ENCODE assay signal across 8 mouse cellular contexts in genomic region chr6:124465299-124465698, GRCm38 (mm10). TPM values are rescaled to one million over a fixed set of nuclear protein-coding genes. Genes with fewer than 3 reads are reported as not detected.
DNase-seq lines count a peak whose midpoint lies in the region; ATAC-seq and TF ChIP-seq lines count a peak whose summit lies in the region.

No protein-coding gene starts in this region.

- ATAC-seq in lung, embryonic 16.5 days (ENCODE audit: low read depth): no peak
- no peak for ATAC-seq in limb, embryonic 14.5 days (ENCODE audit: low FRiP score, low read depth)
- ATAC-seq in stomach, embryonic 15.5 days (ENCODE audit: insufficient read depth, low FRiP score, low read depth): no peak

- no peaks in the 10 kb centered on the region for H3K9me3 ChIP-seq in lung, embryonic 16.5 days (ENCODE audit: control insufficient read depth, low read length)
- no peaks in the 10 kb centered on the region for H3K9me3 ChIP-seq in limb, embryonic 14.5 days (ENCODE audit: control insufficient read depth, low read length)
- no peaks in the 10 kb centered on the region for H3K9me3 ChIP-seq in stomach, embryonic 15.5 days

- DNase-seq in cerebellum, adult 11-12 months: peak; percentile 42
- DNase-seq in cerebellum, postnatal 10 days: no peak
- DNase-seq in lung, postnatal 10 days: no peak
- DNase-seq in limb, embryonic 14.5 days (ENCODE audit: low spot score): no peak
- no peak for DNase-seq in left cerebral cortex, postnatal 4 days
- no peak for DNase-seq in layer of hippocampus, postnatal 10 days (ENCODE audit: low spot score in 2 of 2)

- TF ChIP-seq POLR2A in limb, embryonic 14.5 days (IDR thresholded peaks at IDR 0.05; ENCODE audit: borderline replicate concordance, extremely low read depth, insufficient read depth, insufficient read length): no peak

- intact Hi-C loops in left cerebral cortex, postnatal 4 days (cut with DNase I): no loop called here

- H3K4me3 ChIP-seq in lung, embryonic 16.5 days (ENCODE audit: low read length): peak overlapping the region; percentile 44
- H3K4me3 ChIP-seq in limb, embryonic 14.5 days (replicated peaks; ENCODE audit: low read length): peak overlapping the region; percentile 40
- peak overlapping the region; percentile 43; the same call in 1 of the 2 replicates for H3K4me3 ChIP-seq in stomach, embryonic 15.5 days (replicated peaks)

- no peak overlapping the region for H3K9ac ChIP-seq in lung, embryonic 16.5 days (ENCODE audit: low read length)
- peak overlapping the region; percentile 43 for H3K9ac ChIP-seq in limb, embryonic 14.5 days (ENCODE audit: low read depth, low read length, severe bottlenecking)
- H3K9ac ChIP-seq in stomach, embryonic 15.5 days: no peak overlapping the region; the same call in 1 of the 2 replicates

- peak overlapping the region; percentile 67 for H3K4me2 ChIP-seq in lung, embryonic 16.5 days (ENCODE audit: low read depth, low read length)
- peak overlapping the region; percentile 67 for H3K4me2 ChIP-seq in limb, embryonic 14.5 days (replicated peaks; ENCODE audit: low read depth, low read length, severe bottlenecking)
- H3K4me2 ChIP-seq in stomach, embryonic 15.5 days: peak overlapping the region; percentile 78

- no peaks in the 10 kb centered on the region for H3K4me1 ChIP-seq in lung, embryonic 16.5 days (replicated peaks; ENCODE audit: control insufficient read depth, insufficient read depth, low read length)
- H3K4me1 ChIP-seq in limb, embryonic 14.5 days (ENCODE audit: control insufficient read depth, insufficient read depth, low read length): no peaks in the 10 kb centered on the region
- H3K4me1 ChIP-seq in stomach, embryonic 15.5 days: 0 out of 2 replicates have a peak, but pooled peaks cover 2% of the 10 kb centered on the region

- H3K27me3 ChIP-seq in lung, embryonic 16.5 days (ENCODE audit: control insufficient read depth, insufficient read depth, low read depth, low read length): no peaks in the 10 kb centered on the region
- H3K27me3 ChIP-seq in limb, embryonic 14.5 days (ENCODE audit: control insufficient read depth, insufficient read depth, low read length): no peaks in the 10 kb centered on the region
- H3K27me3 ChIP-seq in stomach, embryonic 15.5 days (replicated peaks): no peaks in the 10 kb centered on the region

- 35% methylated on average over 6 of the region's 6 CpGs for WGBS in lung, embryonic 16.5 days
- WGBS in limb, embryonic 14.5 days: 31% methylated on average over 6 of the region's 6 CpGs
- WGBS in stomach, embryonic 15.5 days: 42% methylated on average over 6 of the region's 6 CpGs

- no peak overlapping the region for H3K27ac ChIP-seq in lung, embryonic 16.5 days (ENCODE audit: low read length)
- no peak overlapping the region for H3K27ac ChIP-seq in limb, embryonic 14.5 days (replicated peaks; ENCODE audit: low read depth, low read length)
- H3K27ac ChIP-seq in stomach, embryonic 15.5 days: no peak overlapping the region

- no peaks in the 10 kb centered on the region for H3K36me3 ChIP-seq in lung, embryonic 16.5 days (ENCODE audit: control insufficient read depth, insufficient read depth, low read length)
- H3K36me3 ChIP-seq in limb, embryonic 14.5 days (ENCODE audit: control insufficient read depth, insufficient read depth, low read length): no peaks in the 10 kb centered on the region
- H3K36me3 ChIP-seq in stomach, embryonic 15.5 days: no peaks in the 10 kb centered on the region

RNA-seq across cellular contexts. Expression of gene Clstn3, which starts 0.7 kb away (rescaled TPM):
- polyA plus RNA-seq in lung, embryonic 16.5 days (2015; fragmentation: Nextera tagmentation; extraction: Ambion mirVana): 2.0 and 2.3 TPM in 2 replicates
- 11.2 and 16.3 TPM in 2 replicates for polyA plus RNA-seq in limb, embryonic 14.5 days (2012; rRNA removed)
- 5.1 and 6.4 TPM in 2 replicates for polyA plus RNA-seq in limb, embryonic 14.5 days (2014; fragmentation: Nextera tagmentation; extraction: Ambion mirVana)
- polyA plus RNA-seq in stomach, embryonic 15.5 days (2015; fragmentation: Nextera tagmentation; extraction: Ambion mirVana): 6.8 TPM in 2 replicates
- total RNA-seq in left cerebral cortex, postnatal 4 days (2021): 100 to 1,000 TPM; 173 to 211 TPM
- 100 to 1,000 TPM; 272 to 280 TPM for total RNA-seq in layer of hippocampus, postnatal 10 days (2021)

RNA-seq across cellular contexts. Expression of gene C1rl, which starts 27.6 kb away (rescaled TPM):
- 0.68 and 0.91 TPM in 2 replicates for polyA plus RNA-seq in lung, embryonic 16.5 days (2015; fragmentation: Nextera tagmentation; extraction: Ambion mirVana)
- 0.47 and 0.64 TPM in 2 replicates for polyA plus RNA-seq in limb, embryonic 14.5 days (2012; rRNA removed)
- 0.81 and 0.83 TPM in 2 replicates for polyA plus RNA-seq in limb, embryonic 14.5 days (2014; fragmentation: Nextera tagmentation; extraction: Ambion mirVana)
- 1.9 and 2.2 TPM in 2 replicates for polyA plus RNA-seq in stomach, embryonic 15.5 days (2015; fragmentation: Nextera tagmentation; extraction: Ambion mirVana)
- total RNA-seq in left cerebral cortex, postnatal 4 days (2021): under 1 TPM; 0.18 to 0.20 TPM
- under 1 TPM; 0.25 to 0.34 TPM for total RNA-seq in layer of hippocampus, postnatal 10 days (2021)

RNA-seq across cellular contexts. Expression of gene C1ra, which starts 46.9 kb away (rescaled TPM):
- polyA plus RNA-seq in lung, embryonic 16.5 days (2015; fragmentation: Nextera tagmentation; extraction: Ambion mirVana): 6.0 and 7.5 TPM in 2 replicates
- polyA plus RNA-seq in limb, embryonic 14.5 days (2012; rRNA removed): 1.4 and 2.1 TPM in 2 replicates
- polyA plus RNA-seq in limb, embryonic 14.5 days (2014; fragmentation: Nextera tagmentation; extraction: Ambion mirVana): 1.7 and 1.9 TPM in 2 replicates
- 4.5 and 6.6 TPM in 2 replicates for polyA plus RNA-seq in stomach, embryonic 15.5 days (2015; fragmentation: Nextera tagmentation; extraction: Ambion mirVana)
- under 1 TPM; 0.38 to 0.62 TPM for total RNA-seq in left cerebral cortex, postnatal 4 days (2021)
- under 1 TPM; 0.30 to 0.47 TPM for total RNA-seq in layer of hippocampus, postnatal 10 days (2021)

RNA-seq across cellular contexts. Expression of gene Pex5, which starts 50.4 kb away (rescaled TPM):
- 39.9 and 40.2 TPM in 2 replicates for polyA plus RNA-seq in lung, embryonic 16.5 days (2015; fragmentation: Nextera tagmentation; extraction: Ambion mirVana)
- 53.9 and 60.7 TPM in 2 replicates for polyA plus RNA-seq in limb, embryonic 14.5 days (2012; rRNA removed)
- polyA plus RNA-seq in limb, embryonic 14.5 days (2014; fragmentation: Nextera tagmentation; extraction: Ambion mirVana): 34.7 and 43.3 TPM in 2 replicates
- 39.8 and 40.6 TPM in 2 replicates for polyA plus RNA-seq in stomach, embryonic 15.5 days (2015; fragmentation: Nextera tagmentation; extraction: Ambion mirVana)
- 10 to 100 TPM; 80.4 to 82.4 TPM for total RNA-seq in left cerebral cortex, postnatal 4 days (2021)
- 10 to 100 TPM; 70.2 to 81.5 TPM for total RNA-seq in layer of hippocampus, postnatal 10 days (2021)
